Mouse (Mus musculus): Measurements from ENCODE around the gene Rnf114. TPM values are rescaled to one million over a fixed set of nuclear protein-coding genes. Genes with fewer than 3 reads are reported as not detected.
A peak's percentile ranks its signal among the peaks of the same experiment; 100 is the strongest.

Gene Rnf114
- polyA plus RNA-seq, 1 experiment from 2014 or later: 83.2 TPM

- H3K9ac ChIP-seq (replicated peaks; ENCODE audit: low read depth, low read length): no peak overlapping the region
- ATAC-seq (ENCODE audit: insufficient number of reproducible peaks, insufficient read depth, low FRiP score, low read depth): no peak
- no peak overlapping the region for H3K4me2 ChIP-seq (replicated peaks; ENCODE audit: low read depth, low read length)
- H3K9me3 ChIP-seq (ENCODE audit: control insufficient read depth, low read depth, low read length): no peaks in the 10 kb centered on the region
- no peaks in the 10 kb centered on the region for H3K27me3 ChIP-seq (ENCODE audit: control insufficient read depth, insufficient read depth, low read length)
- H3K36me3 ChIP-seq (ENCODE audit: control insufficient read depth, insufficient read depth, low read length): peaks cover 17% of the 10 kb centered on the region
- no peak overlapping the region for H3K27ac ChIP-seq (ENCODE audit: low read length)
- no peak overlapping the region for H3K4me3 ChIP-seq (ENCODE audit: low read depth, low read length)
- 87% methylated on average over 6 of the region's 6 CpGs for WGBS
- peaks cover 13% of the 10 kb centered on the region for H3K4me1 ChIP-seq (ENCODE audit: control insufficient read depth, insufficient read depth, low read length)
Observed at GRCm38 (mm10) chr2:167487994-167488393, 4.5 kb upstream of the Rnf114 start.

GRCm38 (mm10) chr2:167490813-167491525, 1.5 kb upstream of the Rnf114 start:
- H3K9ac ChIP-seq (replicated peaks; ENCODE audit: low read depth, low read length): no peak overlapping the region
- 83% methylated on average over 4 of the region's 4 CpGs for whole genome bisulfite sequencing
- H3K4me3 ChIP-seq (ENCODE audit: low read depth, low read length): no peak overlapping the region

GRCm38 (mm10) chr2:167492713-167493636, 530 bp downstream of the Rnf114 start, which contains the start of gene Spata2:
TSS of gene Spata2 (minus strand) at chr2:167492887.
- WGBS: 1% methylated on average over 61 of the region's 63 CpGs
- H3K9me3 ChIP-seq (ENCODE audit: control insufficient read depth, low read depth, low read length): no peaks in the 10 kb centered on the region
- H3K27me3 ChIP-seq (ENCODE audit: control insufficient read depth, insufficient read depth, low read length): no peaks in the 10 kb centered on the region
- H3K4me3 ChIP-seq (ENCODE audit: low read depth, low read length): peak within 1 kb of the TSS; percentile 75
- peak within 1 kb of the TSS; percentile 76 for H3K9ac ChIP-seq (replicated peaks; ENCODE audit: low read depth, low read length)
- H3K36me3 ChIP-seq (ENCODE audit: control insufficient read depth, insufficient read depth, low read length): peaks cover 3% of the 10 kb centered on the region; the same call in 1 of the 2 replicates
- peak; percentile 83 for ATAC-seq (ENCODE audit: insufficient number of reproducible peaks, insufficient read depth, low FRiP score, low read depth)
- H3K4me2 ChIP-seq (replicated peaks; ENCODE audit: low read depth, low read length): peak within 1 kb of the TSS; percentile 91
- H3K4me1 ChIP-seq (ENCODE audit: control insufficient read depth, insufficient read depth, low read length): peaks cover 13% of the 10 kb centered on the region
- peak within 1 kb of the TSS; percentile 93 for H3K27ac ChIP-seq (ENCODE audit: low read length)

More at GRCm38 (mm10) chr2:167490813-167491525, 1.5 kb upstream of the Rnf114 start:
- ATAC-seq (ENCODE audit: insufficient number of reproducible peaks, insufficient read depth, low FRiP score, low read depth): no peak
- H3K27me3 ChIP-seq (ENCODE audit: control insufficient read depth, insufficient read depth, low read length): no peaks in the 10 kb centered on the region
- H3K9me3 ChIP-seq (ENCODE audit: control insufficient read depth, low read depth, low read length): no peaks in the 10 kb centered on the region
- peaks cover 3% of the 10 kb centered on the region; the same call in 1 of the 2 replicates for H3K36me3 ChIP-seq (ENCODE audit: control insufficient read depth, insufficient read depth, low read length)
- peaks cover 13% of the 10 kb centered on the region for H3K4me1 ChIP-seq (ENCODE audit: control insufficient read depth, insufficient read depth, low read length)
- no peak overlapping the region for H3K27ac ChIP-seq (ENCODE audit: low read length)
- H3K4me2 ChIP-seq (replicated peaks; ENCODE audit: low read depth, low read length): peak overlapping the region; percentile 91; the same call in 1 of the 2 replicates

GRCm38 (mm10) chr2:167496437-167496836, 4.0 kb downstream of the Rnf114 start:
- Histone ChIP-seq H3K4me2 (replicated peaks; ENCODE audit: low read depth, low read length) (no peak overlapping the region), H3K27ac (ENCODE audit: low read length) (no peak overlapping the region)
- ATAC-seq (ENCODE audit: insufficient number of reproducible peaks, insufficient read depth, low FRiP score, low read depth): no peak

GRCm38 (mm10) chr2:167497272-167497671, 4.8 kb downstream of the Rnf114 start:
- 72% methylated on average over 5 of the region's 5 CpGs for WGBS
- no peaks in the 10 kb centered on the region for H3K27me3 ChIP-seq (ENCODE audit: control insufficient read depth, insufficient read depth, low read length)

More at GRCm38 (mm10) chr2:167496437-167496836, 4.0 kb downstream of the Rnf114 start:
- Histone ChIP-seq H3K36me3 (ENCODE audit: control insufficient read depth, insufficient read depth, low read length) (peaks cover 3% of the 10 kb centered on the region; the same call in 1 of the 2 replicates), H3K9ac (replicated peaks; ENCODE audit: low read depth, low read length) (no peak overlapping the region), H3K4me3 (ENCODE audit: low read depth, low read length) (no peak overlapping the region), H3K27me3 (ENCODE audit: control insufficient read depth, insufficient read depth, low read length) (no peaks in the 10 kb centered on the region), H3K4me1 (ENCODE audit: control insufficient read depth, insufficient read depth, low read length) (peaks cover 6% of the 10 kb centered on the region), H3K9me3 (ENCODE audit: control insufficient read depth, low read depth, low read length) (no peaks in the 10 kb centered on the region)
- 81% methylated on average over 7 of the region's 7 CpGs for WGBS

GRCm38 (mm10) chr2:167502554-167503252, 10.3 kb downstream of the Rnf114 start:
- 43% methylated on average over 13 of the region's 13 CpGs for WGBS
- H3K9ac ChIP-seq (replicated peaks; ENCODE audit: low read depth, low read length): no peak overlapping the region
- H3K36me3 ChIP-seq (ENCODE audit: control insufficient read depth, insufficient read depth, low read length): peaks cover 9% of the 10 kb centered on the region
- H3K27me3 ChIP-seq (ENCODE audit: control insufficient read depth, insufficient read depth, low read length): no peaks in the 10 kb centered on the region
- peak overlapping the region; percentile 89 for H3K4me3 ChIP-seq (ENCODE audit: low read depth, low read length)
- peak overlapping the region; percentile 96 for H3K4me2 ChIP-seq (replicated peaks; ENCODE audit: low read depth, low read length)
- no peak for ATAC-seq (ENCODE audit: insufficient number of reproducible peaks, insufficient read depth, low FRiP score, low read depth)
- H3K27ac ChIP-seq (ENCODE audit: low read length): no peak overlapping the region
- peaks cover 20% of the 10 kb centered on the region for H3K4me1 ChIP-seq (ENCODE audit: control insufficient read depth, insufficient read depth, low read length)
- no peaks in the 10 kb centered on the region for H3K9me3 ChIP-seq (ENCODE audit: control insufficient read depth, low read depth, low read length)

More at GRCm38 (mm10) chr2:167497272-167497671, 4.8 kb downstream of the Rnf114 start:
- Histone ChIP-seq H3K9me3 (ENCODE audit: control insufficient read depth, low read depth, low read length) (no peaks in the 10 kb centered on the region), H3K36me3 (ENCODE audit: control insufficient read depth, insufficient read depth, low read length) (peaks cover 3% of the 10 kb centered on the region; the same call in 1 of the 2 replicates), H3K4me1 (ENCODE audit: control insufficient read depth, insufficient read depth, low read length) (no peaks in the 10 kb centered on the region), H3K4me3 (ENCODE audit: low read depth, low read length) (no peak overlapping the region), H3K4me2 (replicated peaks; ENCODE audit: low read depth, low read length) (no peak overlapping the region), H3K27ac (ENCODE audit: low read length) (no peak overlapping the region), H3K9ac (replicated peaks; ENCODE audit: low read depth, low read length) (no peak overlapping the region)
- ATAC-seq (ENCODE audit: insufficient number of reproducible peaks, insufficient read depth, low FRiP score, low read depth): no peak

GRCm38 (mm10) chr2:167503253-167503895, 10.9 kb downstream of the Rnf114 start:
- ATAC-seq (ENCODE audit: insufficient number of reproducible peaks, insufficient read depth, low FRiP score, low read depth): peak; percentile 90
- Histone ChIP-seq H3K36me3 (ENCODE audit: control insufficient read depth, insufficient read depth, low read length) (peaks cover 13% of the 10 kb centered on the region), H3K9ac (replicated peaks; ENCODE audit: low read depth, low read length) (peak overlapping the region; percentile 75), H3K9me3 (ENCODE audit: control insufficient read depth, low read depth, low read length) (no peaks in the 10 kb centered on the region), H3K27ac (ENCODE audit: low read length) (peak overlapping the region; percentile 70), H3K27me3 (ENCODE audit: control insufficient read depth, insufficient read depth, low read length) (no peaks in the 10 kb centered on the region), H3K4me3 (ENCODE audit: low read depth, low read length) (peak overlapping the region; percentile 89), H3K4me2 (replicated peaks; ENCODE audit: low read depth, low read length) (peak overlapping the region; percentile 96), H3K4me1 (ENCODE audit: control insufficient read depth, insufficient read depth, low read length) (peaks cover 20% of the 10 kb centered on the region)
- WGBS: under 1% methylated on average over 75 of the region's 85 CpGs
